Mouse (Mus musculus): Measurements from ENCODE around the gene Smbd1. TPM values are rescaled to one million over a fixed set of nuclear protein-coding genes. Genes with fewer than 3 reads are reported as not detected.

Gene Smbd1
- polyA plus RNA-seq, 1 experiment from 2014 or later, result 0.95 TPM

DNA sequence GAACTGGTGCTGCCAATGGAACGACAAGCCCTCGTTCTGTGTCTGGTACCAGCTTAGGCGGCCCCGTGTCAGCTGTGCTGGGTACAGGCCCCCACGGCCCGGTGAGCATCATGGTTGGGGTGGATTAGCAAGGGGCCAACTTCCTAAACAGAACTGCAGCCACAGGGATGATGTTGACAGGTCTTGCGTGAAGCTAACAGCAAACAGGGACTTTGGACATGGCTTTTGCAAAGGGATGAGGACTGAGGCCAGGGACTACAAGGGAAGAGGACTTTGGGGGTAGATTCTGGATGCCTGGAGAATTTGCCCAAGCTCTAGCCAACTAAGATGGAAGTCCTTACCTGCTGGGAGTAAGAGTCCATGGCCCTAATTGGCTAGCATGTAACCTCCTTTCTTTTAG lies 43.4 kb downstream of the Smbd1 start:
- 91% methylated on average over 7 of the region's 7 CpGs for WGBS
- no peak overlapping the region for H3K4me2 ChIP-seq (ENCODE audit: low read depth, low read length)
- no peak overlapping the region for H3K9ac ChIP-seq (ENCODE audit: low read depth, low read length)
- no peaks in the 10 kb centered on the region for H3K9me3 ChIP-seq (ENCODE audit: control insufficient read depth, low read length)
- no peak for ATAC-seq
- no peaks in the 10 kb centered on the region for H3K4me1 ChIP-seq (ENCODE audit: control insufficient read depth, insufficient read depth, low read length)
- H3K27me3 ChIP-seq (replicated peaks; ENCODE audit: control insufficient read depth, insufficient read depth, low read length), result no peaks in the 10 kb centered on the region
- H3K36me3 ChIP-seq (ENCODE audit: control insufficient read depth, insufficient read depth, low read length), result no peaks in the 10 kb centered on the region
- H3K4me3 ChIP-seq (ENCODE audit: low read length), result no peak overlapping the region
- H3K27ac ChIP-seq (ENCODE audit: low read length), result no peak overlapping the region

DNA sequence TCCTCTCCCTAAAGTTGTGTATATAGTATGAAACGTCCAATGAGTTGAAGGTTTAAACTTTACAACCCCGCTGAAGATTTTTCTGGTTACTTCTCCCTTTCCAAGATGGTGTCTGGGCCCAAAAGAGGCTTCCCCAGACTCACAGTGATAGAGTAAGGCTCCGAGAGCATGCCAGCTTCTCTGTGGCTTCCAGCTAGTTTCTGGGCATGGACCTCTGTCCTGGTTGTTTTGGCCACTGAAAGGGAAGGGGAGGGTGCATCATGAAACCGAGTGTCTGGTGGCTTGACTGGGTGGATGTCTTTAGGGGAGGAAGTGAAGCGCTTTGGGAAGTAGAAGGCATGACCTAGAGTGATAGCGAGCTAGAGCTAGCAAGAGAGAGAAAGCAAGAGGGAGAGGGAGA lies 45.3 kb downstream of the Smbd1 start:
- Histone ChIP-seq H3K9me3 (ENCODE audit: control insufficient read depth, low read length) (no peaks in the 10 kb centered on the region), H3K4me2 (ENCODE audit: low read depth, low read length) (no peak overlapping the region), H3K27me3 (replicated peaks; ENCODE audit: control insufficient read depth, insufficient read depth, low read length) (no peaks in the 10 kb centered on the region), H3K4me1 (ENCODE audit: control insufficient read depth, insufficient read depth, low read length) (no peaks in the 10 kb centered on the region), H3K4me3 (ENCODE audit: low read length) (no peak overlapping the region), H3K36me3 (ENCODE audit: control insufficient read depth, insufficient read depth, low read length) (no peaks in the 10 kb centered on the region), H3K9ac (ENCODE audit: low read depth, low read length) (no peak overlapping the region), H3K27ac (ENCODE audit: low read length) (no peak overlapping the region)
- 72% methylated on average over 6 of the region's 6 CpGs for WGBS
- ATAC-seq, result no peak

DNA sequence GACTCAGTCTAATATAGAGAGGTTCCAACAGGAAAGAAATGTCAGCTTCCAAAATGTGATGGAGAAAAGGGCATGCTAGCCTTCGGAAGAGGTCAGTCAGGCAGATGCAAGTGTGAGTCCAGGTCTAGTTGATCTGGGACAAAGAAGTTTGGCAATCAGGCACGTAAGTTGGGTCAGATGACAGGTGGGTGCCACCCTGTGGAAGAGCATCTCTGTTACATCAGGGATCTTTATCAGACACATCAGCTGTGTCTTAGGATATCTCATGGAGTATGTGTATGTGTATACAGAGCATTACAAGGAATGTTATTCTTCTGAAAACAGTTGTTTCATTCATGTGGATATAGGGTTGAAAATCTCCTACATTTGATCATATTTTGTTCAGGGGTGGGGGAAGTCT lies 45.7 kb downstream of the Smbd1 start:
- no peaks in the 10 kb centered on the region for H3K27me3 ChIP-seq (replicated peaks; ENCODE audit: control insufficient read depth, insufficient read depth, low read length)
- 91% methylated on average over 2 of the region's 2 CpGs for WGBS
- no peak overlapping the region for H3K4me3 ChIP-seq (ENCODE audit: low read length)
- no peaks in the 10 kb centered on the region for H3K9me3 ChIP-seq (ENCODE audit: control insufficient read depth, low read length)
- H3K9ac ChIP-seq (ENCODE audit: low read depth, low read length), result no peak overlapping the region
- ATAC-seq, result no peak
- no peak overlapping the region for H3K4me2 ChIP-seq (ENCODE audit: low read depth, low read length)
- no peak overlapping the region for H3K27ac ChIP-seq (ENCODE audit: low read length)
- no peaks in the 10 kb centered on the region for H3K36me3 ChIP-seq (ENCODE audit: control insufficient read depth, insufficient read depth, low read length)
- no peaks in the 10 kb centered on the region for H3K4me1 ChIP-seq (ENCODE audit: control insufficient read depth, insufficient read depth, low read length)

Other genes starting within 250 kb of the Smbd1 start
- 56.4 and 64.9 TPM in 2 replicates for gene Tfrc, start 201.6 kb downstream of the Smbd1 start, polyA plus RNA-seq (2015; fragmentation: Nextera tagmentation; extraction: Ambion mirVana)
- gene Tnk2, start 166.6 kb downstream of the Smbd1 start, polyA plus RNA-seq (2015; fragmentation: Nextera tagmentation; extraction: Ambion mirVana), result 7.5 and 7.7 TPM in 2 replicates
- gene Muc4, start 74.6 kb downstream of the Smbd1 start, polyA plus RNA-seq (2015; fragmentation: Nextera tagmentation; extraction: Ambion mirVana), result 1.3 and 2.4 TPM in 2 replicates
- gene Muc20, start 13.0 kb downstream of the Smbd1 start, polyA plus RNA-seq (2015; fragmentation: Nextera tagmentation; extraction: Ambion mirVana), result 0.20 TPM in 1 of 2 replicates, not detected in the other
- 61.9 and 72.3 TPM in 2 replicates for gene Fyttd1, start 67.0 kb upstream of the Smbd1 start, polyA plus RNA-seq (2015; fragmentation: Nextera tagmentation; extraction: Ambion mirVana)
- 15.3 and 16.0 TPM in 2 replicates for gene Rubcn, start 67.3 kb upstream of the Smbd1 start, polyA plus RNA-seq (2015; fragmentation: Nextera tagmentation; extraction: Ambion mirVana)
- 10.0 and 11.5 TPM in 2 replicates for gene Lrch3, start 103.6 kb upstream of the Smbd1 start, polyA plus RNA-seq (2015; fragmentation: Nextera tagmentation; extraction: Ambion mirVana)
- 1.7 and 1.9 TPM in 2 replicates for gene Iqcg, start 245.7 kb upstream of the Smbd1 start, polyA plus RNA-seq (2015; fragmentation: Nextera tagmentation; extraction: Ambion mirVana)
- 818 and 903 TPM in 2 replicates for gene Rpl35a, start 246.0 kb upstream of the Smbd1 start, polyA plus RNA-seq (2015; fragmentation: Nextera tagmentation; extraction: Ambion mirVana)